Mouse (Mus musculus): ENCODE results near the gene Gcnt4.

- no peak for TF ChIP-seq CTCF (IDR thresholded peaks at IDR 0.05; ENCODE audit: extremely low read depth, insufficient read length, insufficient replicate concordance, low read depth, low read length)
- no peak for TF ChIP-seq POLR2A (IDR thresholded peaks at IDR 0.05; ENCODE audit: low read depth, low read length)
These were observed 3.3 kb downstream of the Gcnt4 start for GRCm38 (mm10) chr13:96927781-96928180.
